ENCODE assay signal across 27 mouse cellular contexts in the genomic region with DNA sequence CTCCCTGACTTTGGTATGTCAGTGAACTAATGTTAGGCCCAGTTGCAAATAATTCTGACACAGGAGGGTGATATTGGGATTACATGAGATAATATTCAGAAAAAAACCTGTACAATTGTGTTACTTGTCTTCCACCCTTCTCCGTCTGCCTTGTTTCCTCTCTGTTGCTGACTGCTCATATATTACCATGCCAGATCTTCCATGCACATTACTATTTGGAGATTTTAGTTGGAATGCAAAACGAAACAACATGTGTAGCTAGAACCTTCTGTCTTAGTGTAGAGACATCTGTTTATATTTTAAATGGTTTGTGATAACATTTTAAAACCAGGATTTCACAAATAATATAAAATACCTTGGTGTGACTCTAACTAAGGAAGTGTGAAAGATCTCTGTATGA.
"Had no signal": no experiment of that assay in that cellular context is flagged by ENCODE, and none has a peak within 500 bp of the region (broad histone marks: within the 10 kb centered on the region; RNA-seq: fewer than 3 reads in every experiment).

No protein-coding gene starts in this region.

- H3K9me3 ChIP-seq: heart, embryonic 10.5 days; hindbrain, embryonic 10.5 days; hindbrain, embryonic 12.5 days; kidney, embryonic 15.5 days; limb, embryonic 10.5 days; liver, embryonic 13.5 days; liver, embryonic 15.5 days had no signal

- H3K27me3 ChIP-seq: heart, embryonic 12.5 days; hindbrain, embryonic 12.5 days; kidney, embryonic 15.5 days; limb, embryonic 12.5 days; liver, embryonic 13.5 days; liver, embryonic 15.5 days had no signal

- H3K4me1 ChIP-seq: hindbrain, embryonic 10.5 days; hindbrain, embryonic 12.5 days; kidney, embryonic 15.5 days; limb, embryonic 10.5 days; limb, embryonic 12.5 days; liver, embryonic 13.5 days; liver, embryonic 15.5 days had no signal

- ATAC-seq: hindbrain, postnatal 0 days; intestine, embryonic 16.5 days had no signal

- DNase-seq: gastrocnemius, adult 2 months; gastrocnemius, postnatal 10 days; gastrocnemius, postnatal 25 days; heart, adult 18-20 months; heart, postnatal 10 days; heart, postnatal 4 days; kidney, adult 11 months; kidney, adult 2 months; kidney, adult 9 months; kidney, postnatal 14 days; kidney, postnatal 36 days; liver; liver, embryonic 13.5 days had no signal

- H3K4me3 ChIP-seq: gastrocnemius, adult 2 months; heart, embryonic 10.5 days; heart, embryonic 12.5 days; hindbrain, embryonic 10.5 days; hindbrain, embryonic 12.5 days; kidney, embryonic 15.5 days; left cerebral cortex, adult 2 months; limb, embryonic 10.5 days; limb, embryonic 12.5 days; liver, embryonic 13.5 days; liver, embryonic 15.5 days had no signal

- H3K9ac ChIP-seq: heart, embryonic 12.5 days; hindbrain, embryonic 12.5 days; hindbrain, embryonic 14.5 days; kidney, embryonic 15.5 days; limb, embryonic 12.5 days; liver, embryonic 13.5 days; liver, embryonic 15.5 days had no signal

- H3K4me2 ChIP-seq: heart, embryonic 12.5 days; hindbrain, embryonic 12.5 days; hindbrain, embryonic 14.5 days; kidney, embryonic 15.5 days; limb, embryonic 12.5 days; liver, embryonic 11.5 days; liver, embryonic 13.5 days; liver, embryonic 15.5 days had no signal

- H3K27ac ChIP-seq: gastrocnemius, adult 2 months; heart, embryonic 10.5 days; hindbrain, embryonic 10.5 days; hindbrain, embryonic 12.5 days; hindbrain, embryonic 14.5 days; hindbrain, postnatal 0 days; kidney, embryonic 15.5 days; kidney, postnatal 0 days; left cerebral cortex, adult 2 months; limb, embryonic 10.5 days; limb, embryonic 12.5 days; liver, embryonic 13.5 days; liver, embryonic 15.5 days had no signal

- H3K36me3 ChIP-seq: heart, embryonic 10.5 days; heart, embryonic 12.5 days; hindbrain, embryonic 10.5 days; hindbrain, embryonic 12.5 days; kidney, embryonic 15.5 days; limb, embryonic 10.5 days; limb, embryonic 12.5 days; liver, embryonic 13.5 days; liver, embryonic 15.5 days had no signal
